Mouse (Mus musculus): ENCODE measurements around the gene 4930544D05Rik.

4930544D05Rik gene

DNA sequence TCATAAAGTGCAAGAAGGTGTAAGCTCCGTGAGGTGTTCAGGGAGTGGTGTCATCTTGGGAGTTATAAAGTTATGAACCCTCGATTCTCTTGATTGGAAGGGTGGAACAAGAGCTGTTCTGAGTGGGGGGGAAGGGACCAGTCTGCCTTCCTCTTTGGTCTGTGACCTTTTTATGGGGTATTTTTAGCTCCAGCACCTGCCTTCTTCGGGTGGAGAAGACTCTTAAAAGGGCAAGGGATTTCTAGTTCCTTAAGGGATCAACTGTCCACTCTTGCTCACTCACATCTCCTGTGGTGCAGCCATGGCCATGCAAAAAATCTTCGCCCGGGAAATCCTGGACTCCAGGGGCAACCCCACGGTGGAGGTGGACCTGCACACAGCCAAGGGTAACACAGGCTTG lies 41.9 kb downstream of the 4930544D05Rik start:
- DNase-seq = no peak

DNA sequence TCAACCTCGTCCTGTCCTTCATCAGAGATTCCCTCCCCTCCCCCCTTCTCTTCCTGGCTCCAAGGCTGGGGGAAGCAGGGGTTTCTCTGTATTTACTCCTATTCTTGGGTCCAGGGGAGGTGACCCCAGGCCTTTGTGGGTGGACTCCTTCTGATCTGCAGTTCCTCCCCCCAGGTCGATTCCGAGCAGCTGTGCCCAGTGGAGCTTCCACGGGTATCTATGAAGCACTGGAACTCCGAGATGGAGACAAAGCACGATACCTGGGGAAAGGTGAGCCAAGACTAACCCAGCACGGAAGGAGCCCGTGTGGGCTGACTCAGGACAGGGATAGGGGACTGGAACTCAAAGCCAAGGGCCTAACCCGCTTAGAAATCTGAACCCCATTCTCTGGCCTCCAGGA lies 42.3 kb downstream of the 4930544D05Rik start:
- no peak for DNase-seq

DNA sequence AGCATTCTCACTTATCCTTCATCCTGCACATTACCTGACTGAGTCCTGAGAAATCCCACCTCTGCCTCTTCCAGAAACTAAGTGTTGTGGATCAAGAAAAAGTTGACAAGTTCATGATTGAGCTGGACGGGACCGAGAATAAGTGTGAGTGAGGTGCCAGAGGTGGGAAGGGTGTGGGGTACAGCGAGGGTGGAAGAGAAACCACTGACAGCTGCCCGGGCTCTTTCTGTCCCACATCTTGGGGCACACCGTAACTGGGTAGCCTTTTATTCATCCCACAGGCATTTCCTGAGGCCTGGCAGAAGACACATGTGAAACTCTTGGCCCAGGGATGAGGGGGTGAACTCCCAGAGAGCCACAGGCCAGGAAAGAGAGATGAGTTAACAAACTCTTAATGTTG lies 42.9 kb downstream of the 4930544D05Rik start:
- no peak for DNase-seq

DNA sequence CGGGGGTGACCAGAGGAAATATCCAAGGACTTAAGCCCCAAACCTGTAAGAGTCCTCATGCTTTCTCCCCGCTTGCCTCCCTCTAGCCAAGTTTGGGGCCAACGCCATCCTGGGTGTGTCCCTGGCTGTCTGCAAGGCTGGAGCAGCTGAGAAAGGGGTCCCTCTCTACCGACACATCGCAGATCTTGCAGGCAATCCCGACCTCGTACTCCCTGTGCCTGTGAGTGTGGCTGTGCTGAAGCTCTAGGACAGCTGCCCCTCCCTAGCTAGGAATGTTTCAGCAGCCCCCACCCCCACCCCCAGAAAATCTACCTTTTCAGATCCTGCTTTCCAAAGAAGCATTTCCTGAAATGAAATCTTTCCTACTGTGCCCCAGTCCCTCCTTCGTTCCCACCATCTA lies 43.3 kb downstream of the 4930544D05Rik start:
- no peak for DNase-seq

DNA sequence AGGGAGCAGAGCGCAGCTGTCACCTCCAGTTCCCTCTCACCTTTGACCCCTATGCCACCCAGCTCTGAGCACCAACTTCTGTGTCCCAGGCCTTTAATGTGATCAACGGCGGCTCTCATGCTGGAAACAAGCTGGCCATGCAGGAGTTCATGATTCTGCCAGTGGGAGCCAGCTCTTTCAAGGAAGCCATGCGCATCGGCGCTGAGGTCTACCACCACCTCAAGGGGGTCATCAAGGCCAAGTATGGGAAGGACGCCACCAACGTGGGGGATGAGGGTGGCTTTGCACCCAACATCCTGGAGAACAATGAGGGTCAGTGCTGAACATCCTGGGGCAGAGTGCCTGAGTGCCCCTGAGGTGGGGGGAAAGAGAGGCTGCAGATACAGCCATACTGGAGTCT lies 44.9 kb downstream of the 4930544D05Rik start:
- no peak for DNase-seq

DNA sequence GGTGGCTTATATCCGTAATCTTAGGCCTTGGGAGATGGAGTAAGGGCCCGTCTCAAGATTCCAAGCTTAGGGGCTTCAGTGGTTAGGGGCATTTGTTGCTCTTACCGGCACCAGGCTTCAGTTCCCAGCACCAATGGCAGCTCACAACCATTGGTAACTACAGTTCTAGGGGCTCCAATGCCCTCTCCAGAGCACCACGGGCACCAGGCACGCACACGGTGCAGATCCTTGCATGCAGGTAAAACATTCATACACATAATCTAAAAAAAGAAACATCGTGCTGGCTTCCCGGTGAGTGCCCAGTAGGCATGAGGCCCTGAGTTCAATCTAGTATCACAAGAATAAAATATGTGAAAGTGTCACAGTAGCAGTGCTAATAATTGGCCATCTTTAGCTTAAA lies 47.5 kb downstream of the 4930544D05Rik start:
- no peak for DNase-seq

DNA sequence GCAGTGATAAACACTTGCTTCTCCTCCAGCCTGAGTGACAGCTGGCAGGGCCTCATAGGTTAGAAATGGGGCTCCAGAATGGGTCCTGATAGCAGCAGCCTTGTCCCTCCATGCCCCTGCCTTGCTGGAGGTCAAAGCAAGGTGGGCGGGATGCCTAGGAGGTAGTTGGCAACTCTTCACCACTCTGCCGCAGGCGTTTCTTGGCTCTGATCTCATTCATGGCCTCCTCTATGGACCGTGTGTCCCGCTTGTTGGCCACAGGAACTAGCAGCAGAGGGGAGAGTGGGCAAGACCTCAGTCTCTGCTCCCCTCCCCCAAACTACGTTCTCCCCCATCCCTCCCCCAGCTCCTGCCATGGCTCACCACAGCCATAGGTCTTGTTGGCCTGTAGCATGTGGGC lies 48.3 kb downstream of the 4930544D05Rik start:
- no peak for DNase-seq

DNA sequence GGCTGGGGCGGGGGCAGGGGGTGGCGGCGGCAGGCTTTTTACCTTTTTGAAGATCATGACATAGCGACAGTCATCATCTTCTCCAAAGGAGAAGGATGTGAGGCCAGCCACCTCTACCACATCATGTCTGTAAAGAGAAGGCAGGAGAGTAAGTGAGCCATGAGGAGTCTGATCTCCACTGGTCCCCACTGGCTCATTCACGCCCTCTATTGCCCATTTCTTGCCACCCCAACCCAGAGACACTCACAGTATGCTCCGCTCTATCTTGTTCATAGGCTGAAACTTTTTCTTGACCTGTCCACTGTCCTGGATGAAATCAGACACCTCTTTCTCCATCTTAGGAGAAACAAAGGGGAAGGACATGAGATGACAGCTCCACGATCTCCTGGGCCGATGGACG lies 49.1 kb downstream of the 4930544D05Rik start:
- DNase-seq = no peak
